Mouse (Mus musculus) fat pad, adult 2 months (tissue): Measurements from ENCODE around the gene Ctnnal1.

ENCODE experiments used
- DNase-seq: peaks from one replicate; pipeline ENCODE4 v3.0.0-alpha.2; 2011; ENCODE audit warnings: low read depth, low spot score; ENCODE audit errors: extremely low read depth

Gene Ctnnal1

GRCm38 (mm10) chr4:56809050-56809449, 55.9 kb downstream of the Ctnnal1 start:
- DNase-seq: no peak

DNA sequence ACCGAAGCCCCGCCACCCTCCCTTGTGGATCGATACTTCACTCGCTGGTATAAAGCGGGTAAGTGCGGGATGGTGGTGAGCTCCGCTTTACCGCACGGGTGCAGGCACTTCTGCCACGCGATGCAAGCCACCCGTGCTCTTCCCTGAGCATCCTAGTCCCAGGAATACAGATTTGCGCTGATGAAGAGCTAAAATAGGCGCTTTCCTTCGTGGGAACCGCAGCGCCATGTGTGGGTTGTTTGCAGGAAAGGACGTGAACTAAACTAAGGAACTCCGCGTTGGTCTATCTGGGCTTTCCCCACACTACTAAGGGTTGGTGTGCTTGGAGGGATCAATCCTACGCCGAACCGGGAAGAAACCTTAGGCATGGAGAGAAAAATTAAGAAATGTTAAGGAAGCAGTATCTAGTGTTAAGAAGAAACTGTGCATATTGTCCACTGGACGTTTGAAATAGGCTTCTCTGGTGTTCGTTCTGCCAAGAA, 62.3 kb downstream of the Ctnnal1 start:
- no peak for DNase-seq

DNA sequence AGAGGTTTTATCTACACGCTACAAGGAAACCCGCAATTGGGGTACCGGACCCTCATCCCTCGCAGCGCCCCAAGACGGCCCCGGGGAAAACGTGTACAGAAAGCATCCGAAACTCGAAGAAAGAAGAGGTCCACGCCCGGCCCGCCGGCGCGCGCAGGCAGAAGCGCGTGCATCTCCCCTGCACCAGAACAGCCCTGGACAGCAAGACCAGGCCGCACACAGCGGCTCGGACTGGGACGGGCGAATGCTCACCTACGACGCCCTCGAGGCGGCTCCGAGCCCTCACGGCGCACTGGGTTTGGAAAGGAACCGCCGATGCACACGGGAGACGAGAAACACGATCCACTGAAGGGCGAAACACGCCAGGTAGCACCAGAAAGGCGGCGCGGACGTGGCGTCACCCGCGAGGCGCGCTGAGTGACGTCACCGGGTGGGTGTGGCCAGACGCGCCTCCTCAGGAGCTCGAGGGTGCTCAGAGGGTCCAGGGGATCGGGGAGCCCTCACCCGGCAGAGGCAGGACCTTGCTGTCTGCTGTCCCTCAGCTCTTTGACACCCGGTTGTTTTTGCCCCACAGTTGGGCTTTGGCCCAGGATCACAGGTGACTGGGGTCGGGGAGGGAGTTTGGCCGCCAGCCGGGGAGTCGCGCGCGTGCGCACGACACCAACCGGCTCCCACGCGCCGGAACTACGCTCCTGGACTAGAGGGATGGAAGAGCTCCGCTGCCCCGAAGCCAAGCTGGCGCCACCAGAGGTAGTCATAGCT, 62.9 kb downstream of the Ctnnal1 start, which contains the start of the genes Elp1 and Fam206a:
Gene Elp1 (minus strand): TSS at position 425 of the 762 bp plus-strand sequence.
Gene Fam206a (plus strand): TSS at position 439 of the 762 bp plus-strand sequence.
- DNase-seq: no peak

- no peak for DNase-seq
Observed at GRCm38 (mm10) chr4:56791373-56791772, 73.6 kb downstream of the Ctnnal1 start.

DNA sequence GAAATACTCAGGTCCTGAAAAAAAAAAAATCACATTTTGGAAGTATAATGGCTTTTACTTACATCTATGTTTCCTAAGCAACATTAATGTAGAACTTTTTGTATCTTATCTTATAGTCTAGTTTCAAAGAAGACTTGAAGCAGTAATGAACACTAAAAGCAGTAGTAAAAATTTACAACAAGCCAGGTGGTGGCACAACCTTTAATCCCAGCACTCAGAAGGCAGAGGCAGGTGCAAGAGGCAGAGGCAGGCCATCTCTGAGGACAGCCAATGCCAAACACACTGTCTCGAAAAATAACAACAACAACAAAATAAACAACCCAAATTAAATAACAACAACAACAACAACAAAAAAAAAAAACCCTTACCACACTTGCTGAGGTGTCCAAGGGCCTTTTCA, 93.9 kb downstream of the Ctnnal1 start:
- DNase-seq: no peak

DNA sequence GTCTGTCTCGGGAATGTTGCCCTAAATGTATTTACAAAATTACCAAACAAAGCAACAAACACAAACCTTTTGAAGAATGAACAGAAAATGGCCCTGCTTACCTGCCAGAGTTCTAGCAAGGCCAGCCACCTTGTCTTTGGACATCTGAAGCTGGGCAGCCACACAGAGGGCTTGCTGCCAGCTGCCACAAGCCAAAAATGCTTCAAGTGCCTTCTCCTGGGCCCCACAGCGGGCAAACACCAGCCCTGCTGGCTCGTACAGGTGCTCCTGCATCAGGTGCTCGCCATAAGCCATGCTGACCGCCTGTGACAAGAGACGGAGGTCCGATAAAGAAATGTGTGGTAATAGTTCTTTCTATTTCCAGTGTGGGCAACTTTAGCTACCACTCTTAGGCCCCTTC, 96.1 kb downstream of the Ctnnal1 start:
- no peak for DNase-seq

DNA sequence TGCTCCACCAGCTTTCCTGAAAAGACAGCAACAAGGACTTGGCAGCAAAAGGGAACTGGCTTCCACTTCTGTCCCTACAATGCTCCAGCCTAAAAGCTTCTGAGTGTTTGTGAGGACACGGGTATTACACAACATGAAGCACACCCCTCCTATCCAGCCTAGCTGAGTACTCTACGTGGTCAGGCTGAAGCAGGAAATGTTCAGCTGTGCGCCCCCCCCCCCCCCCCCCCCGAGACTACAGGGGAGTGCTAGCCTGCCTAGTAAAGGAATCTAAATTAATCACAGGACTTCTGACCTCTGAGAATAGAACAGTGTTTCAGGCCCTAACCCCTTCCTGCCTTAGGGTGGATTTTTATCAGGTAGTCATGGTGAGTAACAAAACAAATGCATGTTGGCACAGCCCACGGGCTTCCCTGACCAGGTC, 97.1 kb downstream of the Ctnnal1 start:
- no peak for DNase-seq
